Mouse (Mus musculus): Measurements from ENCODE around the gene Rack1.

- TF ChIP-seq CTCF (IDR thresholded peaks at IDR 0.05; ENCODE audit: low read depth) (no peak), EP300 (IDR thresholded peaks at IDR 0.05; ENCODE audit: low read depth) (no peak)
Observed at GRCm38 (mm10) chr11:48816281-48816781, 16.2 kb downstream of the Rack1 start.

All from liver, embryonic 14.5 days (tissue).